Mouse (Mus musculus): ENCODE results near the gene Cdc42se2. TPM values are rescaled to one million over a fixed set of nuclear protein-coding genes. Genes with fewer than 3 reads are reported as not detected.

The Cdc42se2 gene
- polyA plus RNA-seq, 1 experiment from 2014 or later = 144 TPM

GRCm38 (mm10) chr11:54811054-54811453 lies 23.6 kb upstream of the Cdc42se2 start:
- H3K27me3 ChIP-seq (replicated peaks; ENCODE audit: low read depth, poor library complexity, severe bottlenecking) = no peaks in the 10 kb centered on the region
- no peaks in the 10 kb centered on the region for H3K36me3 ChIP-seq (replicated peaks)
- no peak for DNase-seq (ENCODE audit: low spot score)
- WGBS = 64% methylated on average over 3 of the region's 3 CpGs
- peak overlapping the region; percentile 4; the same call in 1 of the 2 replicates for H3K27ac ChIP-seq (replicated peaks)
- H3K4me1 ChIP-seq = peaks cover 25% of the 10 kb centered on the region
- H3K4me3 ChIP-seq = no peak overlapping the region
- H3K9me3 ChIP-seq = no peaks in the 10 kb centered on the region

GRCm38 (mm10) chr11:54809582-54809981 lies 22.1 kb upstream of the Cdc42se2 start:
- Histone ChIP-seq H3K4me3 (no peak overlapping the region), H3K36me3 (replicated peaks) (no peaks in the 10 kb centered on the region), H3K9me3 (no peaks in the 10 kb centered on the region), H3K27me3 (replicated peaks; ENCODE audit: low read depth, poor library complexity, severe bottlenecking) (no peaks in the 10 kb centered on the region), H3K27ac (replicated peaks) (no peak overlapping the region), H3K4me1 (peaks cover 25% of the 10 kb centered on the region)
- no peak for DNase-seq (ENCODE audit: low spot score)
- 87% methylated on average over 5 of the region's 5 CpGs for WGBS

GRCm38 (mm10) chr11:54808177-54808576 lies 20.7 kb upstream of the Cdc42se2 start:
- Histone ChIP-seq H3K4me3 (no peak overlapping the region), H3K36me3 (replicated peaks) (no peaks in the 10 kb centered on the region), H3K27me3 (replicated peaks; ENCODE audit: low read depth, poor library complexity, severe bottlenecking) (no peaks in the 10 kb centered on the region), H3K9me3 (no peaks in the 10 kb centered on the region), H3K4me1 (peaks cover 16% of the 10 kb centered on the region), H3K27ac (replicated peaks) (no peak overlapping the region)
- WGBS = 78% methylated on average over 4 of the region's 4 CpGs
- no peak for DNase-seq (ENCODE audit: low spot score)

- Histone ChIP-seq H3K9me3 (no peaks in the 10 kb centered on the region), H3K27ac (replicated peaks) (no peak overlapping the region), H3K27me3 (replicated peaks; ENCODE audit: low read depth, poor library complexity, severe bottlenecking) (no peaks in the 10 kb centered on the region), H3K36me3 (replicated peaks) (no peaks in the 10 kb centered on the region), H3K4me1 (peaks cover 13% of the 10 kb centered on the region), H3K4me3 (no peak overlapping the region)
- WGBS = 86% methylated on average over 9 of the region's 9 CpGs
- DNase-seq (ENCODE audit: low spot score) = no peak
Observed at GRCm38 (mm10) chr11:54807669-54808068, 20.2 kb upstream of the Cdc42se2 start.

- Histone ChIP-seq H3K27me3 (replicated peaks; ENCODE audit: low read depth, poor library complexity, severe bottlenecking) (no peaks in the 10 kb centered on the region), H3K4me1 (peaks cover 13% of the 10 kb centered on the region), H3K4me3 (no peak overlapping the region), H3K36me3 (replicated peaks) (no peaks in the 10 kb centered on the region), H3K9me3 (no peaks in the 10 kb centered on the region), H3K27ac (replicated peaks) (no peak overlapping the region)
- 94% methylated on average over 28 of the region's 28 CpGs for WGBS
- no peak for DNase-seq (ENCODE audit: low spot score)
Observed at GRCm38 (mm10) chr11:54806891-54807290, 19.4 kb upstream of the Cdc42se2 start.

- H3K27me3 ChIP-seq (replicated peaks; ENCODE audit: low read depth, poor library complexity, severe bottlenecking) = no peaks in the 10 kb centered on the region
- no peaks in the 10 kb centered on the region for H3K36me3 ChIP-seq (replicated peaks)
- H3K4me3 ChIP-seq = no peak overlapping the region
- 91% methylated on average over 4 of the region's 4 CpGs for WGBS
- H3K27ac ChIP-seq (replicated peaks) = no peak overlapping the region
- 0 out of 2 replicates have a peak, but pooled peaks cover 2% of the 10 kb centered on the region for H3K4me1 ChIP-seq
- no peak for DNase-seq (ENCODE audit: low spot score)
- H3K9me3 ChIP-seq = no peaks in the 10 kb centered on the region
Observed at GRCm38 (mm10) chr11:54805196-54805595, 17.7 kb upstream of the Cdc42se2 start.

- Histone ChIP-seq H3K36me3 (replicated peaks) (no peaks in the 10 kb centered on the region), H3K27me3 (replicated peaks; ENCODE audit: low read depth, poor library complexity, severe bottlenecking) (no peaks in the 10 kb centered on the region), H3K27ac (replicated peaks) (no peak overlapping the region), H3K9me3 (no peaks in the 10 kb centered on the region), H3K4me1 (no peaks in the 10 kb centered on the region), H3K4me3 (no peak overlapping the region)
- no peak for DNase-seq (ENCODE audit: low spot score)
- 74% methylated on average over 6 of the region's 6 CpGs for WGBS
Observed at GRCm38 (mm10) chr11:54802621-54803020, 15.1 kb upstream of the Cdc42se2 start.

GRCm38 (mm10) chr11:54801791-54802558 lies 14.5 kb upstream of the Cdc42se2 start:
- Histone ChIP-seq H3K4me3 (no peak overlapping the region), H3K9me3 (no peaks in the 10 kb centered on the region), H3K4me1 (no peaks in the 10 kb centered on the region), H3K36me3 (replicated peaks) (no peaks in the 10 kb centered on the region), H3K27me3 (replicated peaks; ENCODE audit: low read depth, poor library complexity, severe bottlenecking) (no peaks in the 10 kb centered on the region), H3K27ac (replicated peaks) (no peak overlapping the region)
- WGBS = 86% methylated on average over 6 of the region's 6 CpGs
- no peak for DNase-seq (ENCODE audit: low spot score)

GRCm38 (mm10) chr11:54796551-54796950 lies 9.1 kb upstream of the Cdc42se2 start:
- no peaks in the 10 kb centered on the region for H3K36me3 ChIP-seq (replicated peaks)
- H3K4me3 ChIP-seq = no peak overlapping the region
- H3K9me3 ChIP-seq = no peaks in the 10 kb centered on the region
- 84% methylated on average over 11 of the region's 11 CpGs for WGBS
- no peak overlapping the region for H3K27ac ChIP-seq (replicated peaks)
- no peak for DNase-seq (ENCODE audit: low spot score)
- H3K4me1 ChIP-seq = no peaks in the 10 kb centered on the region
- no peaks in the 10 kb centered on the region for H3K27me3 ChIP-seq (replicated peaks; ENCODE audit: low read depth, poor library complexity, severe bottlenecking)

- H3K4me3 ChIP-seq = no peak overlapping the region
- no peaks in the 10 kb centered on the region for H3K9me3 ChIP-seq
- DNase-seq (ENCODE audit: low spot score) = no peak
- no peak overlapping the region for H3K27ac ChIP-seq (replicated peaks)
- 92% methylated on average over 3 of the region's 3 CpGs for WGBS
- no peaks in the 10 kb centered on the region for H3K36me3 ChIP-seq (replicated peaks)
- no peaks in the 10 kb centered on the region for H3K27me3 ChIP-seq (replicated peaks; ENCODE audit: low read depth, poor library complexity, severe bottlenecking)
- no peaks in the 10 kb centered on the region for H3K4me1 ChIP-seq
Observed at GRCm38 (mm10) chr11:54794678-54795077, 7.2 kb upstream of the Cdc42se2 start.

GRCm38 (mm10) chr11:54793173-54793572 lies 5.7 kb upstream of the Cdc42se2 start:
- Histone ChIP-seq H3K9me3 (no peaks in the 10 kb centered on the region), H3K4me3 (no peak overlapping the region), H3K27ac (replicated peaks) (no peak overlapping the region), H3K4me1 (peaks cover 4% of the 10 kb centered on the region; the same call in 1 of the 2 replicates), H3K27me3 (replicated peaks; ENCODE audit: low read depth, poor library complexity, severe bottlenecking) (no peaks in the 10 kb centered on the region), H3K36me3 (replicated peaks) (no peaks in the 10 kb centered on the region)
- DNase-seq (ENCODE audit: low spot score) = no peak
- 65% methylated on average over 1 of the region's 1 CpGs for WGBS

- DNase-seq (ENCODE audit: low spot score) = no peak
- Histone ChIP-seq H3K36me3 (replicated peaks) (no peaks in the 10 kb centered on the region), H3K4me3 (no peak overlapping the region), H3K27me3 (replicated peaks; ENCODE audit: low read depth, poor library complexity, severe bottlenecking) (no peaks in the 10 kb centered on the region), H3K27ac (replicated peaks) (no peak overlapping the region), H3K4me1 (peaks cover 7% of the 10 kb centered on the region; the same call in 1 of the 2 replicates), H3K9me3 (no peaks in the 10 kb centered on the region)
- 94% methylated on average over 4 of the region's 4 CpGs for WGBS
Observed at GRCm38 (mm10) chr11:54791458-54791857, 4.0 kb upstream of the Cdc42se2 start.

- peaks cover 24% of the 10 kb centered on the region for H3K4me1 ChIP-seq
Observed at GRCm38 (mm10) chr11:54786858-54787487, 502 bp downstream of the Cdc42se2 start.

More at GRCm38 (mm10) chr11:54786858-54787487, 502 bp downstream of the Cdc42se2 start:
- peak; percentile 78 for DNase-seq (ENCODE audit: low spot score)
- peak overlapping the region; percentile 96 for H3K4me3 ChIP-seq
- no peaks in the 10 kb centered on the region for H3K27me3 ChIP-seq (replicated peaks; ENCODE audit: low read depth, poor library complexity, severe bottlenecking)
- H3K9me3 ChIP-seq = no peaks in the 10 kb centered on the region
- H3K27ac ChIP-seq (replicated peaks) = peak overlapping the region; percentile 98
- under 1% methylated on average over 54 of the region's 54 CpGs for WGBS
- H3K36me3 ChIP-seq (replicated peaks) = peaks cover 15% of the 10 kb centered on the region; the same call in 1 of the 2 replicates

All from embryonic facial prominence, embryonic 10.5 days (tissue).